Mouse (Mus musculus): ENCODE measurements around the gene Mtln.

GRCm38 (mm10) chr2:127841402-127841801 is 49.1 kb upstream of the Mtln start:
- no peak for TF ChIP-seq CTCF (conservative IDR thresholded peaks at IDR 0.05; ENCODE audit: low read length)
- no peak for TF ChIP-seq POU5F1 (IDR thresholded peaks at IDR 0.05; ENCODE audit: borderline replicate concordance, low read length)
- no peak for TF ChIP-seq NANOG (IDR thresholded peaks at IDR 0.05; ENCODE audit: borderline replicate concordance, low read length)

All from E14TG2a.4 (cell line).